Mouse (Mus musculus) liver, embryonic 18 days (tissue): ENCODE measurements around the gene Zbtb14. TPM values are rescaled to one million over a fixed set of nuclear protein-coding genes. Genes with fewer than 3 reads are reported as not detected.

ENCODE experiments used
- polyA plus RNA-seq: library from polyadenylated mRNA; depleted of rRNA; stranded (reverse); fragments of >200 nt; gene quantifications from 2 replicates; pipeline ENCODE4 v1.2.3, GENCODE M21; 2012; rRNA removed

Gene Zbtb14
- 3.5 and 3.8 TPM in 2 replicates for polyA plus RNA-seq

GRCm38 (mm10) chr17:69382511-69383100, at the start of gene Zbtb14:
TSS of gene Zbtb14 (plus strand) at chr17:69383050.

GRCm38 (mm10) chr17:69438990-69439491, 56.2 kb downstream of the Zbtb14 start, which contains the start of gene Akain1:
TSS of gene Akain1 (plus strand) at chr17:69439326.

Other genes starting within 250 kb of the Zbtb14 start
- 0.01 TPM in 1 of 2 replicates, not detected in the other for gene Akain1, start 56.3 kb downstream of the Zbtb14 start, polyA plus RNA-seq